Mouse (Mus musculus): ENCODE data around the gene Rps6ka2. TPM values are rescaled to one million over a fixed set of nuclear protein-coding genes. Genes with fewer than 3 reads are reported as not detected.

Rps6ka2 gene
- total RNA-seq, 2 experiments from 2014 or later = 4.6 to 10.2 TPM

- ATAC-seq (replicated peaks; ENCODE audit: low FRiP score, poor library complexity, severe bottlenecking) = no peak
Observed at GRCm38 (mm10) chr17:7217791-7218329, 47.9 kb downstream of the Rps6ka2 start.

GRCm38 (mm10) chr17:7218396-7218795 lies 48.5 kb downstream of the Rps6ka2 start:
- no peak for ATAC-seq (replicated peaks; ENCODE audit: low FRiP score, poor library complexity, severe bottlenecking)

GRCm38 (mm10) chr17:7219044-7219718 lies 49.3 kb downstream of the Rps6ka2 start:
- ATAC-seq (replicated peaks; ENCODE audit: low FRiP score, poor library complexity, severe bottlenecking) = no peak

GRCm38 (mm10) chr17:7221310-7221709 lies 51.4 kb downstream of the Rps6ka2 start:
- ATAC-seq (replicated peaks; ENCODE audit: low FRiP score, poor library complexity, severe bottlenecking) = no peak

GRCm38 (mm10) chr17:7222198-7222597 lies 52.3 kb downstream of the Rps6ka2 start:
- no peak for ATAC-seq (replicated peaks; ENCODE audit: low FRiP score, poor library complexity, severe bottlenecking)

GRCm38 (mm10) chr17:7228545-7228944 lies 58.6 kb downstream of the Rps6ka2 start:
- ATAC-seq (replicated peaks; ENCODE audit: low FRiP score, poor library complexity, severe bottlenecking) = no peak

GRCm38 (mm10) chr17:7231312-7231711 lies 61.4 kb downstream of the Rps6ka2 start:
- ATAC-seq (replicated peaks; ENCODE audit: low FRiP score, poor library complexity, severe bottlenecking) = no peak

GRCm38 (mm10) chr17:7231790-7232189 lies 61.9 kb downstream of the Rps6ka2 start:
- no peak for ATAC-seq (replicated peaks; ENCODE audit: low FRiP score, poor library complexity, severe bottlenecking)

- ATAC-seq (replicated peaks; ENCODE audit: low FRiP score, poor library complexity, severe bottlenecking) = no peak
Observed at GRCm38 (mm10) chr17:7232400-7232799, 62.5 kb downstream of the Rps6ka2 start.

GRCm38 (mm10) chr17:7233197-7233596 lies 63.3 kb downstream of the Rps6ka2 start:
- ATAC-seq (replicated peaks; ENCODE audit: low FRiP score, poor library complexity, severe bottlenecking) = no peak

GRCm38 (mm10) chr17:7237706-7238105 lies 67.8 kb downstream of the Rps6ka2 start:
- no peak for ATAC-seq (replicated peaks; ENCODE audit: low FRiP score, poor library complexity, severe bottlenecking)

GRCm38 (mm10) chr17:7238766-7239165 lies 68.9 kb downstream of the Rps6ka2 start:
- no peak for ATAC-seq (replicated peaks; ENCODE audit: low FRiP score, poor library complexity, severe bottlenecking)

- ATAC-seq (replicated peaks; ENCODE audit: low FRiP score, poor library complexity, severe bottlenecking) = no peak
Observed at GRCm38 (mm10) chr17:7240526-7240925, 70.6 kb downstream of the Rps6ka2 start.

- no peak for ATAC-seq (replicated peaks; ENCODE audit: low FRiP score, poor library complexity, severe bottlenecking)
Observed at GRCm38 (mm10) chr17:7245078-7245477, 75.2 kb downstream of the Rps6ka2 start.

- ATAC-seq (replicated peaks; ENCODE audit: low FRiP score, poor library complexity, severe bottlenecking) = no peak
Observed at GRCm38 (mm10) chr17:7246893-7247556, 77.1 kb downstream of the Rps6ka2 start.

GRCm38 (mm10) chr17:7250373-7250772 lies 80.5 kb downstream of the Rps6ka2 start:
- no peak for ATAC-seq (replicated peaks; ENCODE audit: low FRiP score, poor library complexity, severe bottlenecking)

- ATAC-seq (replicated peaks; ENCODE audit: low FRiP score, poor library complexity, severe bottlenecking) = no peak
Observed at GRCm38 (mm10) chr17:7257208-7257607, 87.3 kb downstream of the Rps6ka2 start.

GRCm38 (mm10) chr17:7258748-7259359 lies 88.9 kb downstream of the Rps6ka2 start:
- ATAC-seq (replicated peaks; ENCODE audit: low FRiP score, poor library complexity, severe bottlenecking) = no peak

- no peak for ATAC-seq (replicated peaks; ENCODE audit: low FRiP score, poor library complexity, severe bottlenecking)
Observed at GRCm38 (mm10) chr17:7260360-7260759, 90.4 kb downstream of the Rps6ka2 start.

GRCm38 (mm10) chr17:7262056-7262455 lies 92.1 kb downstream of the Rps6ka2 start:
- ATAC-seq (replicated peaks; ENCODE audit: low FRiP score, poor library complexity, severe bottlenecking) = no peak

- ATAC-seq (replicated peaks; ENCODE audit: low FRiP score, poor library complexity, severe bottlenecking) = no peak
Observed at GRCm38 (mm10) chr17:7262620-7263019, 92.7 kb downstream of the Rps6ka2 start.

Data from erythroblast, adult 5-6 weeks (primary cell).